21 mouse cellular contexts compared by ENCODE assay signal in the genomic region with DNA sequence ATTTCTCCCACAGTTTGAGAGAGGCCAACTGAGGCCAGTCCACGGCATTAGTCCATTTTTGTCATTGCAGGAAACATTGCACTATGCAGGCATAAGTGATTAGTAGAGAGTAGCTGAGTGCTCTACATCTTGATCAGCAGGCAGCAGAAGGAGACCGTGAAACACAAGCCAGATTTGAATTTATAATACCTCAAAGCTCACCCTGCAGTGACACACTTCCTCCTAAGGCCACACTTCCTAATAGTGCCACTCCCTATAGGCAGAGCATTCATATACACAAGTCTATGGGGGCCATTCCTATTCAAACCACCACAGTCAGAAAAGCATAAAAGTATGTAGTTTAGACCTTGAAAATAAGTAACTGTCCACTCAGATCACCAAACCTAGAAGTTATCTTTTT.
"Had no signal": no experiment of that assay in that cellular context is flagged by ENCODE, and none has a peak within 500 bp of the region (broad histone marks: within the 10 kb centered on the region; RNA-seq: fewer than 3 reads in every experiment).

No protein-coding gene starts in this region.

- ATAC-seq: liver, embryonic 12.5 days; midbrain, embryonic 16.5 days had no signal

- DNase-seq: lung, adult 18-20 months; lung, embryonic 14.5 days; lung, postnatal 14 days; lung, postnatal 36 days; midbrain, embryonic 14.5 days; retina, postnatal 1 day; right cerebral cortex, adult 18-20 months; right cerebral cortex, postnatal 25 days; right cerebral cortex, postnatal 4 days; thymus, adult 2 months; thymus, postnatal 25 days; thymus, postnatal 4 days had no signal

- H3K9me3 ChIP-seq: liver, embryonic 12.5 days; midbrain, embryonic 10.5 days; midbrain, embryonic 12.5 days; neural tube, embryonic 12.5 days; stomach, embryonic 15.5 days had no signal

- H3K27me3 ChIP-seq: liver, embryonic 12.5 days; midbrain, embryonic 12.5 days; neural tube, embryonic 12.5 days; stomach, embryonic 15.5 days had no signal

- H3K36me3 ChIP-seq: liver, embryonic 12.5 days; midbrain, embryonic 10.5 days; midbrain, embryonic 12.5 days; neural tube, embryonic 12.5 days; stomach, embryonic 15.5 days had no signal

- H3K4me1 ChIP-seq: midbrain, embryonic 10.5 days; midbrain, embryonic 12.5 days; neural tube, embryonic 12.5 days; stomach, embryonic 15.5 days had no signal

- H3K9ac ChIP-seq: liver, embryonic 12.5 days; liver, embryonic 14.5 days; lung, embryonic 14.5 days; midbrain, embryonic 12.5 days; neural tube, embryonic 12.5 days; stomach, embryonic 15.5 days had no signal

- H3K27ac ChIP-seq: liver, embryonic 12.5 days; liver, embryonic 14.5 days; macrophage; midbrain, embryonic 10.5 days; midbrain, embryonic 12.5 days; neural tube, embryonic 12.5 days; stomach, embryonic 15.5 days; stomach, postnatal 0 days had no signal

- H3K4me2 ChIP-seq: liver, embryonic 12.5 days; lung, embryonic 14.5 days; midbrain, embryonic 12.5 days; neural tube, embryonic 12.5 days; stomach, embryonic 15.5 days had no signal

- H3K4me3 ChIP-seq: liver, embryonic 12.5 days; midbrain, embryonic 10.5 days; midbrain, embryonic 12.5 days; neural tube, embryonic 12.5 days; stomach, embryonic 15.5 days had no signal
